In genomic region chr10:84774573-84774972, GRCm38 (mm10) we compare ENCODE assay signal across 8 mouse cellular contexts. TPM values are rescaled to one million over a fixed set of nuclear protein-coding genes. Genes with fewer than 3 reads are reported as not detected.
DNase-seq lines count a peak whose midpoint lies in the region; ATAC-seq and TF ChIP-seq lines count a peak whose summit lies in the region.

No protein-coding gene starts in this region.

- WGBS in liver, adult 2 months: 73% methylated on average over 12 of the region's 12 CpGs
- 27% methylated on average over 12 of the region's 12 CpGs for WGBS in liver, embryonic 12.5 days (ENCODE audit: insufficient replicate concordance)
- 43% methylated on average over 12 of the region's 12 CpGs for WGBS in kidney, adult 2 months
- 92% methylated on average over 12 of the region's 12 CpGs for WGBS in forebrain, embryonic 11.5 days

- H3K4me3 ChIP-seq in liver, adult 2 months (ENCODE audit: insufficient read depth, low read depth, low read length): no peak overlapping the region
- H3K4me3 ChIP-seq in liver, embryonic 12.5 days: no peak overlapping the region
- no peak overlapping the region for H3K4me3 ChIP-seq in kidney, adult 2 months (ENCODE audit: insufficient read depth, low read depth, low read length)
- no peak overlapping the region for H3K4me3 ChIP-seq in forebrain, embryonic 11.5 days (ENCODE audit: low read depth, low read length)

- no peaks in the 10 kb centered on the region for H3K79me2 ChIP-seq in liver, adult 2 months (ENCODE audit: control insufficient read depth, insufficient read depth, low read length)

- no peak overlapping the region for H3K9ac ChIP-seq in liver, adult 2 months (ENCODE audit: low read depth, low read length)
- H3K9ac ChIP-seq in liver, embryonic 12.5 days: no peak overlapping the region
- no peak overlapping the region for H3K9ac ChIP-seq in forebrain, embryonic 11.5 days (ENCODE audit: low read length)

- no peak overlapping the region for H3K4me2 ChIP-seq in liver, embryonic 12.5 days
- no peak overlapping the region for H3K4me2 ChIP-seq in forebrain, embryonic 11.5 days (ENCODE audit: low read depth, low read length, severe bottlenecking)

- no peaks in the 10 kb centered on the region for H3K4me1 ChIP-seq in liver, adult 2 months (ENCODE audit: control insufficient read depth, insufficient read depth, low read length)
- no peaks in the 10 kb centered on the region for H3K4me1 ChIP-seq in liver, embryonic 12.5 days
- H3K4me1 ChIP-seq in kidney, adult 2 months (ENCODE audit: control insufficient read depth, insufficient read depth, low read length): no peaks in the 10 kb centered on the region
- peaks cover 5% of the 10 kb centered on the region; the same call in 1 of the 2 replicates for H3K4me1 ChIP-seq in forebrain, embryonic 11.5 days (replicated peaks; ENCODE audit: control insufficient read depth, insufficient read depth, low read length)

- DNase-seq in liver, adult 2 months (ENCODE audit: extremely low read depth, low read depth, low spot score): peak; percentile 30
- DNase-seq in brain, embryonic 14.5 days (ENCODE audit: low read depth): peak; percentile 31
- DNase-seq in kidney, adult 2 months: peak; percentile 70
- peak; percentile 32 for DNase-seq in thymus, postnatal 4 days
- DNase-seq in forebrain, embryonic 11.5 days (ENCODE audit: low spot score): no peak
- no peak for DNase-seq in cerebellum, adult 9-11 months

- H3K9me3 ChIP-seq in liver, embryonic 12.5 days (replicated peaks): no peaks in the 10 kb centered on the region
- H3K9me3 ChIP-seq in forebrain, embryonic 11.5 days (ENCODE audit: control insufficient read depth, low read length): no peaks in the 10 kb centered on the region

- H3K27ac ChIP-seq in liver, adult 2 months (replicated peaks; ENCODE audit: insufficient read depth, low read depth, low read length): no peak overlapping the region
- H3K27ac ChIP-seq in liver, embryonic 12.5 days: no peak overlapping the region
- H3K27ac ChIP-seq in kidney, adult 2 months (ENCODE audit: insufficient read depth, low read depth, low read length): no peak overlapping the region
- no peak overlapping the region for H3K27ac ChIP-seq in forebrain, embryonic 11.5 days (ENCODE audit: low read depth, low read length)

- no peak for ATAC-seq in liver, embryonic 12.5 days
- ATAC-seq in megakaryocyte, adult 5-6 weeks (ENCODE audit: poor library complexity, severe bottlenecking): peak; percentile 89
- no peak for ATAC-seq in forebrain, embryonic 11.5 days (replicated peaks; ENCODE audit: low FRiP score)

- no peak for TF ChIP-seq POLR2A in liver, adult 2 months (IDR thresholded peaks at IDR 0.05; ENCODE audit: extremely low read depth, insufficient read depth, low read length)
- TF ChIP-seq POLR2A in brain, embryonic 14.5 days (IDR thresholded peaks at IDR 0.05; ENCODE audit: borderline replicate concordance, extremely low read depth, insufficient read depth, insufficient read length, poor library complexity, severe bottlenecking): no peak
- TF ChIP-seq POLR2A in kidney, adult 2 months (IDR thresholded peaks at IDR 0.05; ENCODE audit: low read depth, low read length): no peak

- H3K27me3 ChIP-seq in liver, adult 2 months (ENCODE audit: control insufficient read depth, insufficient read depth, low read length): no peaks in the 10 kb centered on the region
- peaks cover 28% of the 10 kb centered on the region; the same call in 1 of the 2 replicates for H3K27me3 ChIP-seq in liver, embryonic 12.5 days (replicated peaks)
- H3K27me3 ChIP-seq in kidney, adult 2 months (replicated peaks; ENCODE audit: control insufficient read depth, insufficient read depth, low read length): no peaks in the 10 kb centered on the region
- no peaks in the 10 kb centered on the region for H3K27me3 ChIP-seq in forebrain, embryonic 11.5 days (ENCODE audit: control insufficient read depth, insufficient read depth, low read length)

- H3K36me3 ChIP-seq in liver, adult 2 months (ENCODE audit: control insufficient read depth, insufficient read depth, low read length): no peaks in the 10 kb centered on the region
- no peaks in the 10 kb centered on the region for H3K36me3 ChIP-seq in liver, embryonic 12.5 days
- no peaks in the 10 kb centered on the region for H3K36me3 ChIP-seq in kidney, adult 2 months (ENCODE audit: control insufficient read depth, insufficient read depth, low read length)
- no peaks in the 10 kb centered on the region; the same call in 1 of the 2 replicates for H3K36me3 ChIP-seq in forebrain, embryonic 11.5 days (ENCODE audit: control insufficient read depth, insufficient read depth, low read length)

- no peak for TF ChIP-seq CTCF in liver, adult 2 months (IDR thresholded peaks at IDR 0.05; ENCODE audit: low read depth, low read length)
- no peak for TF ChIP-seq CTCF in brain, embryonic 14.5 days (IDR thresholded peaks at IDR 0.05; ENCODE audit: borderline replicate concordance, extremely low read depth, insufficient read depth, insufficient read length)
- TF ChIP-seq CTCF in kidney, adult 2 months (conservative IDR thresholded peaks at IDR 0.05; ENCODE audit: insufficient read depth, insufficient read length, low read depth, low read length): no peak

RNA-seq across cellular contexts. Expression of gene Rfx4, which starts 18.7 kb away (rescaled TPM):
- total RNA-seq in liver, adult 2 months (2014; rRNA removed): 0.81 and 1.8 TPM in 2 replicates
- 5.1 and 6.1 TPM in 2 replicates for polyA plus RNA-seq in liver, adult 2 months (2012; rRNA removed)
- polyA plus RNA-seq in liver, embryonic 12.5 days (2016; fragmentation: Nextera tagmentation; extraction: Ambion mirVana): not detected in 2 replicates
- polyA plus RNA-seq in brain, embryonic 14.5 days (2012; rRNA removed): 20.4 and 27.9 TPM in 2 replicates
- 0.23 and 0.41 TPM in 2 replicates for polyA plus RNA-seq in kidney, adult 2 months (2012; rRNA removed)
- total RNA-seq in megakaryocyte, adult 5-6 weeks (2015): 0.11 TPM in 1 of 2 replicates, not detected in the other
- total RNA-seq in megakaryocyte, adult 5-6 weeks (2017): 0.24 TPM in 1 of 2 replicates, not detected in the other
- polyA plus RNA-seq in forebrain, embryonic 11.5 days (2014; fragmentation: Nextera tagmentation; extraction: Ambion mirVana): 33.0 and 36.0 TPM in 2 replicates

Comparison
In these comparisons a context has a peak if more than half of its experiments do, and no peak if none do; other contexts are left out.
1. DNase-seq: peak in liver, adult 2 months (single experiment), brain, embryonic 14.5 days (single experiment), kidney, adult 2 months (single experiment) and thymus, postnatal 4 days (single experiment); none in forebrain, embryonic 11.5 days (single experiment) and cerebellum, adult 9-11 months (single experiment).